Mouse (Mus musculus) gastrocnemius, adult 8-10 months (tissue): ENCODE data around the gene Vmn1r90. TPM values are rescaled to one million over a fixed set of nuclear protein-coding genes. Genes with fewer than 3 reads are reported as not detected.
"Not testable (repeated sequence)": the region's sequence is repeated elsewhere in the genome, so short reads cannot be mapped to it uniquely, and the experiment has no call there.

ENCODE experiments used
- DNase-seq, 2 experiments: peaks; one replicate each; pipeline ENCODE4 v3.0.0; 2022; ENCODE audit warnings: low spot score in 2 of 2
- total RNA-seq, 4 experiments: library from RNA; stranded (reverse); gene quantifications; 2 replicates each; pipeline ENCODE4 v1.2.4; 2022

Gene Vmn1r90
- total RNA-seq: not detected

GRCm38 (mm10) chr7:14563406-14563805 lies at the start of gene Vmn1r90:
TSS of gene Vmn1r90 (minus strand) at chr7:14563506.
- no peak for DNase-seq

- DNase-seq: not testable (repeated sequence)
These were observed 29.7 kb upstream of the Vmn1r90 start for GRCm38 (mm10) chr7:14593009-14593408.

GRCm38 (mm10) chr7:14552284-14552683 lies 11.0 kb downstream of the Vmn1r90 start:
- no peak for DNase-seq

- DNase-seq: no peak
These were observed 38.0 kb downstream of the Vmn1r90 start for GRCm38 (mm10) chr7:14525280-14525679.

GRCm38 (mm10) chr7:14522636-14523035 lies 40.7 kb downstream of the Vmn1r90 start:
- no peak for DNase-seq

- no peak for DNase-seq
These were observed 45.0 kb downstream of the Vmn1r90 start for GRCm38 (mm10) chr7:14518301-14518700.

Other genes with a start within 250 kb of the Vmn1r90 start
- not detected for gene Obox8, start 229.9 kb downstream of the Vmn1r90 start, total RNA-seq
- under 1 TPM in 1 of 4 experiments, not detected in 3; 0.19 TPM for gene Sult2a8, start 116.7 kb downstream of the Vmn1r90 start, total RNA-seq
- not detected for gene Sult2a7, start 69.3 kb downstream of the Vmn1r90 start, total RNA-seq
- not detected for gene Obox7, start 96.0 kb upstream of the Vmn1r90 start, total RNA-seq